Mouse (Mus musculus) heart, adult 9 months (tissue): Measurements from ENCODE around the gene Rasgef1b.

Experiments used
- DNase-seq, 2 experiments: peaks; one replicate each; pipeline ENCODE4 v3.0.0; 2022; ENCODE audit warnings: low spot score in 2 of 2

Gene Rasgef1b

DNA sequence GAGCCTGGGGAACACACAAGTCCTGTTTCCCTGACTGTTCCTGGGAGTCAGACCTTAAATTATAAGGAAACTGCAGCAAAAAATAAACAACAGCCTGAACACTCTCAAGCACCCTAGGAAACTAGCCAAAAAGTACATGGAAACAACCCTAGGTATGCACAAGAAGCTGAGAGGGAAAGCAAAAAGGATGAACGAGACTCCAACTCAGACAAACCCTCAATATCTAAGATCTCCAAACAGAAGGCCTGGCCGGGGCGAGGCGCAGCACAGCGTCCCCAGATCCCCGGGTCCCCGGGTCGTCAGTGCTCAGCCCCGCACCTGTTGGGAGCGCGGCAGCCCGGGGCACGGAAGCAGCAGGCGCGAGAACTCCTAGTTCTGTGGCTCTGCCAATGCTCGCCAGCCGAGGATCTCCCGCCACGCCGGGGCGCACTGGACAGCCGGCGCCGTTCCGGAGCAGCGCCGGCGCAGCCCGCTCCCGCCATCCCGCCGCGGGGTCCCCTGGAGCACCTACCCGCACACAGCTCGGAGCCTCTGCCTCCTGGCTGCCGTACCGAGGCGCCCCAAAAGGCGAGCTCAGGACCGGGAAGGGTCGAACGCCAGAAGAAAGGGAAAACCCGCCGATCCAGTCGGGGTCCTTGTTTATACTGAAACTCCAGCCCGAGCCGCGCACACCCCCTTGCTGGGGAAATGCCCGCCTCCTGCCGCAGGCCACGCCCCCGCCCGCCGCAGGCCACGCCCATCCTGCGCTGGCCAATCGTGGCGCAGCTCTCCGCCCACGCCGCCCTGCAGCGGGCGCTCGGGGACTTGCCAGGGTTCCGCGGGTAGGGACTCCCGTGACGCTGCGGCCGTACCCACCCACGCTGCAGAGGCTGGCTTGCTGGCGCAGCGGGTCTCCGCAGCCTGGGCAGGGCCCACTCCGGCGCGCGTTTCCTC, 476.4 kb downstream of the Rasgef1b start:
- DNase-seq: peak; percentile 93 to 94

DNA sequence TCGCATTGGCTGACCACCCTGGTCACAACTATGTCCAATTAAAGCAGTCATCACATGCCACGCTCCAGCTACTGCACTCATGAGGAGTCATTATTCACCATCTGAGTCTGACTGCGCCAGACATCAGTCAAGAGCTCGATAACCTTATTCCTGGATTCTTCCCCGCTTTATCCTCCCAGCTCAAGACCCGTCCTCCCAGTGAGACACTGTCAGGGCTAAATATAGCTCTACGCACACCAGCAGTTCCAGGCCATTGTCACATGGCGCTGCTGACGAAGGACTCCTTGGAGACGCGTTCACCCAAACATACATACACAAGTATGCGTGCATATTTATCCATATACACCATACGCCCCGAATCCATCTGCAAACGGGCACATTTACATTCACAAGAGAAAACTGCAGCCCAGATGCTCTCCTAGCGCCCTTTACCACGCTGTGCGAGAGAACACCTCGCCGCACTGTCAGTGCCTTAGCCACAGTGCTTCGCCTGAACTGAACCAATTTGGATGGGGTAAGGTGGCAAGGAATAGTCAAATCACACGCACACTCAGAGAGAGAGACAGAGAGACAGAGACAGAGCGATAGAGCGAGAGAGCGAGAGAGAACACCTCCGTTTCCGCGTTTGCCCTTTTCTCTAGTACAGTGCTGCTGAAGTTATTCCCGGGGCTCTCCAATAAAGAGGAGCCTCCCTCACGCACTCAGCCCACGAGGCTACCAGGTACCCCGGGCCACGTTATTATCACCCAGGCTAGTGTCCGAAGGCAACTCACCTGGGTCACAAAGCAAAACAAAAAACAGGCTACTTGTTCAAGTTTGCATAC, 477.3 kb downstream of the Rasgef1b start:
- DNase-seq: peak; percentile 55 to 64

- no peak for DNase-seq
These were observed 478.0 kb downstream of the Rasgef1b start for GRCm38 (mm10) chr5:99250820-99251219.

DNA sequence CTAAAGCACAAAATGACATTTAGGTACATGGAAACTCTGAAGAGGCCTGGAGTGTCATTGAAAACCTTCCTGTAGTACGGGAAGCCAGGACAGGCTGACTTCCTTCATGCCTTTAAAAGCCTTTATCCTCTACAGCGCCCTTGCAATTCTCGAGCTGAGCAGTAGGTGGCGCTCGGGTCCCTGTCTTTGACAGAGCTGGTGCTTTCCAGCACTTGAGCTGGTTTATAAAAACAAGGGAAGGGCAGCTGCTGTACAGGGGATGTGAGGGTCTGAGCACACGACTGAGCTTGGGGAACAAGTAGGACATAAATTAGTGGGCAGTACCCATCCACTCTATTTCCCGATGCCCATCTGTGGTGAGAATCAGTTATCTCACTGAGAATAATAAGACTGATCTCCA, 480.4 kb downstream of the Rasgef1b start:
- peak; percentile 85 to 94 for DNase-seq

DNA sequence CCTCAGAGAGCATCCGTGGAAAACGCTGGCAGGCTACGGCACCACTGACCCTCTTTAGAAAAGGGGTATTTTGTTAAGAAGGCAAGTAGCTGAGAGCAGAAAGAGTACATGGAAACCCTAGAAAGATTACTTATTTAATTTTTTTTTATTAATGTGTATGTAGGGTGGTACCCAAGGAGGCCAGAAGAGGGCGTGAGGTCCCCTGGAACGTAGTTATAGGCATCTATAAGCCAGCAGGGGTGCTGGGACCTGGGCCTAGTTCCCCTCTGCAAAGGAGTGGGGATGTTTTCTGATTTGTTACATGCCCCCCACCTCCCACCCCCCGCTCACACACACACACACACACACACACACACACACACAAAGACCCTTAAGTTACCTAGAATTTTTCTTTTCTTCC, 480.9 kb downstream of the Rasgef1b start:
- no peak for DNase-seq

DNA sequence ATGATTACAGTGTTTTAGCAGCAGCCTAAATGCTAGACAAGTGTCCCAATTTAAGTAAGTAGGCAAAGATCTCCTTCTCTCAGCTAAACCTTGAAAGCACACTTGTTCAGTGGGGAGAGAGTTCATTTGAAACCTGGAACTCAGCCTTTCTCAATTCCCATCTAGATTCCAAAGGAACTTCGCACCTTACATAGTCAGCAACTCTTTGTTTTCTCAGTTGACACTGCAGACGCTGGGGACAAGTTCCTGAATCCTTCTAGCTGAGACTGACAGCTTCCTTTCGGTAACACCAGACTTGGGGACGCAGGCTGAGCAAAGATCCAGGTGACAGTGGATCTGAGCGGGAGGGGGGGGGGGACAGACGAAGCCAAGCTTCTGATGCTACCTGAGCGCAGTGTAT, 481.4 kb downstream of the Rasgef1b start:
- DNase-seq: no peak

- DNase-seq: no peak
These were observed 481.9 kb downstream of the Rasgef1b start for GRCm38 (mm10) chr5:99246972-99247371.

- DNase-seq: no peak
These were observed 486.7 kb downstream of the Rasgef1b start for GRCm38 (mm10) chr5:99241988-99242740.

DNA sequence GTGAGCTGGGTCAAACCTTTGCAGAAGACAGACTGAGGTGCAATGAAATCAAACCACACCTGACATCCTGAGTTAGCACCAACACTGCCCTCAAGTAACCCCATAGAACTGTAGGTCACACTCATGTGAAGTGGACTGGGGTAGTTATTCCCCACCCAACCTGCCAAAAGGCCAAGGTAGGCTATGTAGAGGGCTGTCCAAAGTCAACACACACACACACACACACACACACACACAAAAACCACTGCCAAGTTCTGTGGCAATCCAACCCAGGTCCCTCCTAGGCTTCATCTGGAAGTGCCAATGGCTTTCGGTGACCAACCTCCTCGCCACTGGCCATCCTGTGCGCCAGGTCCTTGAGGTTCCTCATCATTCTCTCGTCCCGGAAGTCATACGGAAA, 488.4 kb downstream of the Rasgef1b start:
- no peak for DNase-seq

- DNase-seq: peak; percentile 17 to 34
These were observed 489.2 kb downstream of the Rasgef1b start for GRCm38 (mm10) chr5:99239677-99240076.

GRCm38 (mm10) chr5:99238150-99238549, 490.7 kb downstream of the Rasgef1b start:
- DNase-seq: no peak

GRCm38 (mm10) chr5:99236888-99237752, 491.7 kb downstream of the Rasgef1b start:
- DNase-seq: no peak

DNA sequence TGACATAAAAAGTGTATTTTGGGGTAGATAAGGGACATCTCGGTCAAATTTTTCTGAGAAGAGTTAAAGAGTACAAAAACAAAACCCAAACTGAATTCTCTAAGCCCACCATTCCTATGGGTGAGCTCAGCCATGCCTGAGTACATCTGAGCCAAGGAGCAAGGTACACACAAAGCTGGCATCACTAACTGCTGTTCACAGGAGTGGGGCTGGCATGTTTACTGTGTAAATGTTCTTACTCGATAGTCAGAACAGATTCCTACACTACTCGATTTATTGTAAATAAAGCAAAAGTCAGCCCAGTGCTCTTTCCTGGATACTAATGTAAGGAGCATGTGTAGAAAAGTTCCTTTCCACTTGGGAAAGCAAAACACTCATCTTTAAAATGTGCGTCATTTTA, 492.4 kb downstream of the Rasgef1b start:
- DNase-seq: no peak

- DNase-seq: no peak
These were observed 494.6 kb downstream of the Rasgef1b start for GRCm38 (mm10) chr5:99234275-99234674.

DNA sequence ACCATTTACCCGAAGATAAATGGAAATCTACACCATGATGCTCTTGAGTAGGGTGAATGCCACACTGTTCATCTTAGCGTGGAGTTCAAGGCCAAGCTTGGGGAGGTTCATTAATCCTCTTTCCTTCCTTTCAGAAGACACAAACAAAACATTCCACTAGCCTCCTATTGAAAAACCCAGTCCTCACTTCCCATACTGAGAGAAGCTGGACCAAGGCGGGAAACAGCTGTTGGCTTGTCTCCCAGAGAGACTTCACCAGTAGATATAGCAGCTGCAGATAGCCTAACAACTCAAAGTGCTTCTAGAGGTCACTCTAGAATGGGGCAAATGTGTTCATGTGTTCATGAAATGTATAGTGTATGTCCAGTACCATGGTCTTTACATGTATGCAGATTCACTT, 495.7 kb downstream of the Rasgef1b start:
- DNase-seq: peak; percentile 32 to 59

GRCm38 (mm10) chr5:99232410-99232809, 496.5 kb downstream of the Rasgef1b start:
- no peak for DNase-seq

DNA sequence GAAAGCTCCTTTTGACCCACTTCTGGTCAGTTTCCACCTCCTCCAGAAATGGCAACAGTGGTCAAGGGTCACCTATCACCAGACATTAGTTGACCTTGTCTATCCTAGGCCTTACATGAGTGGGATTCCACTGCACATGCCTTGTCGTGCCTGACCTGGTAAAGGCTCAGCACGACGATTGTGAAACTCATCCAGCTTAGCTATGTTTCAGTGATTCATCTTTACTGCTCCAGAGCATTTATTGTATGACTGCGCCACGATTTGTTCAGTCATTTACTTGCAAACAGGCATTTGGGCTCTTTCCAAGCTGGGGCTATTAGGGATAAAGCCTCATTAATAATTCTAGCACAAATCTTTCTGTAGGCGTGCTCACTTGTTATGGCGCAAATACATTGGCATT, 498.4 kb downstream of the Rasgef1b start:
- no peak for DNase-seq

GRCm38 (mm10) chr5:99227361-99227760, 501.5 kb downstream of the Rasgef1b start:
- no peak for DNase-seq

DNA sequence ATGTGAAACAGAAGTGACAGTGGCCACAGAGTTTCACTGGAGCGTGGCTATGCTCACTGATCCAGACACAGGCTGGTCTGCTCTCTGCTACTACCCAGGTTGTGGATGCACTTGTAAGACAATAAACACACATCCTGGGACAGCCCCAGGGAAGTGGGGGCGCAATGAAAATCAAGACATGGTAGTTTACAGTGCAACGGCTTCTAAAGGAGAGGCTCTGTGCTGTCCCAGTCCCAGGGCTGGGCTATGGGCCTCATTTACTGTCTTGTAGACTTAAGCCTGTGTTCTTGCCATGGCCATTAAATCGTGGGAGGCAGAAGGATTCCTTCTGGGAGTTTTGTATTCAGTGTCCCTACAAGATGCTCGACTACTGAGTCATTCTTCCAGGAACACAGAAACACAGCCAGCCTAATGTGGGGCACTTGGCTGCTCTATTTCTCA, 504.3 kb downstream of the Rasgef1b start:
- no peak for DNase-seq

DNA sequence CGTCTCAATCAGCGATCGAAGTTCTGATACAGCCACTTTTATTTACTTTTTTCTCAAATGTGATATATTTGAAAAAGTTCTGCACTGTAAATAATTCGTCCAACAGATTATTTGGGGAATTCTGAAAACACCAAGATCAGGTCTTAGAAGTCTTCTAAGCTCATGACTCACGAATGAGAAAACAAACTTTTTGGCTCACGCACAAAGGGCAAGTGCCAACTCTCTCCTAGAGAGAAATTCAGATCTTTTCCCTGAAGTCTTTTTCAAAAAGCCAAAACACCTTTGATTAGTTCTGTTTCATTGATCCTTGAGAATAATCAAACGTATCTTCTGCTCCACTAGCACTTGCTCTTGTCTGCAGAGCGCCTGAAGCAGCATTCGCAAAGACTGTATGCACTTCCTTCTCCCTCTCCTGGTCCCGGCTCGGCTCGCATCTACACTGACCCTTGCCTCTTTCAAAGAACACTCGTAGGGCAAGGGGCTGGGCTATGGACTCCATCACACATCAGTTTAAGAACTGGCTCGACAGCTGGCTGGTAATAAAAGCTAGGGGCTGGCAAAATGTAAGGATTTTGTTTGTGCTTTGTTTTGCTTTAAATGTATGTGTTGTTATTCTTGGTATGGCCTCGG, 504.9 kb downstream of the Rasgef1b start:
- no peak for DNase-seq
